Mouse (Mus musculus) stomach, postnatal 0 days (tissue): ENCODE results near the gene Uap1.

Experiments
- CTCF ChIP-seq: IDR thresholded peaks from 2 replicates; pipeline ENCODE4 v1.5.1; 2016; ENCODE audit warnings: antibody characterized with exemption, low read depth, mild to moderate bottlenecking, moderate library complexity
- EP300 ChIP-seq: optimal IDR thresholded peaks from 2 replicates; pipeline ENCODE3; 2016; ENCODE audit warnings: antibody characterized with exemption

- no peak for TF ChIP-seq CTCF
- TF ChIP-seq EP300, result no peak
Measured at GRCm38 (mm10) chr1:170149756-170150155, 25.0 kb downstream of the Uap1 start.
